Mouse (Mus musculus) thymus, adult 2 months (tissue): ENCODE measurements around the gene Pla2r1. TPM values are rescaled to one million over a fixed set of nuclear protein-coding genes. Genes with fewer than 3 reads are reported as not detected.

Experiments used
- DNase-seq: peaks from one replicate; pipeline ENCODE4 v3.0.0; 2021
- H3K27ac ChIP-seq: fragments of 200-500 bp; 2 replicates; pipeline ENCODE4 v1.5.1; 2012; ENCODE audit warnings: low read length, control low read depth; ENCODE audit not compliant: control insufficient read depth, insufficient read depth
- H3K27me3 ChIP-seq: fragments of 200-500 bp; 2 replicates; pipeline ENCODE4 v1.6.1; 2012; ENCODE audit warnings: mild to moderate bottlenecking, low read length, moderate library complexity, mixed read lengths; ENCODE audit not compliant: control insufficient read depth, insufficient read depth
- H3K36me3 ChIP-seq: fragments of 200-500 bp; 2 replicates; pipeline ENCODE4 v1.6.1; 2012; ENCODE audit warnings: mild to moderate bottlenecking, low read length, moderate library complexity; ENCODE audit not compliant: control insufficient read depth, insufficient read depth
- H3K4me1 ChIP-seq: fragments of 200-500 bp; replicated peaks from 2 replicates; pipeline ENCODE4 v1.6.1; 2012; ENCODE audit warnings: low read length; ENCODE audit not compliant: control insufficient read depth, insufficient read depth
- H3K4me3 ChIP-seq: fragments of 200-500 bp; 2 replicates; pipeline ENCODE4 v1.5.1; 2012; ENCODE audit warnings: mild to moderate bottlenecking, low read length, control low read depth, moderate library complexity; ENCODE audit not compliant: control insufficient read depth, insufficient read depth
- CTCF ChIP-seq: fragments of 200-500 bp; IDR thresholded peaks from 2 replicates; pipeline ENCODE4 v1.5.1; 2012; ENCODE audit warnings: mild to moderate bottlenecking, control low read depth, low read length, moderate library complexity, borderline replicate concordance; ENCODE audit not compliant: control insufficient read depth, poor library complexity, insufficient read depth; ENCODE audit errors: extremely low read depth
- POLR2A ChIP-seq: fragments of 200-500 bp; IDR thresholded peaks from 2 replicates; pipeline ENCODE4 v1.6.1; 2012; ENCODE audit warnings: mild to moderate bottlenecking, low read length, control low read depth, moderate library complexity; ENCODE audit not compliant: control insufficient read depth, poor library complexity, insufficient read depth; ENCODE audit errors: extremely low read depth
- WGBS: fragments of 180-500 bp; shearing (Covaris S2); methylation state at CpG from one replicate; pipeline ENCODE4 v1.1.7; 2018; 5-methylcytosine and 5-hydroxymethylcytosine counted together
- polyA plus RNA-seq: library from polyadenylated mRNA; depleted of rRNA; stranded (reverse); fragments of >200 nt; gene quantifications from 2 replicates; pipeline ENCODE4 v1.2.3, GENCODE M21; 2012

The Pla2r1 gene
- polyA plus RNA-seq, 1 experiment, result 0.47 TPM

DNA sequence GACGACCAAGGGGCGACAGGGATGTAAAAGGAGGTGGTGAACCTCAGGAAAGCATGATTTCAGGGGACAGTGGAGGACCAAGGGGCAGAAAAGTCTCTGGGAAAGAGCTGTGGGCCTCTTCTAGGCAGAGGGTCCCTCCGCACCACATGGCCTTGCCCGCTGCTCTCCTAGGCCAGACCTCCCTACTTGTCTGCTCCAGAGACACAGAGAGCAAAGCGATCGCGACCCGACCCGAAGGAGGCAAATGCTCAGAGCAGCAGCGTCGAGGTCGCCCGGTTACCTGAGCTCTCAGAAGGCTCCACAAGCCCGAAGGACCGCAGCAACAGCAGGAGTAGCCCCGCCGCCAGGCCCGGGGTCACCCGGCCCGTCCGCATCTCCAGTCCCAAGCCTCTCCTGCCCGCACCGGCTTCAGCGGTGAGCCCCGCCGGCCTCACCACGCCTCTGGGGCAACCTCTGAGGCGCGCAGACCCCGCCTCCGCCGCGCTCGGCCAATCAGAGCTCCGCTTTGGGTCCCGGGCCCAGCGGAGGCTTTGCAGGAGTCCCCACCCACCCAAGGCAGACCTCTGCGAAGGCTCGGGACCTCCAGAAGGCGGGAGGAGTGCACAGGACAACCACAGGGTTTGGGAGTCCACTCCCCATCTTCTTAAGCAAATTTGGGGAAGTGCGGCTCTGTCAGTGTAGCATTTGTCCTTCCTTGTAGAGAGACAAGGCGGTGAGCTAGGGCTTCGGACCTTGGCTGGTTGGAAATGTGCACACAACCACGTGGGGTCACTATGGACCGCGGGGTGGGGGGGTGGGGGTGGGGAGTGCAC lies 170.0 kb downstream of the Pla2r1 start, which contains the start of gene Ly75:
Gene Ly75 (minus strand): TSS at position 446 of the 812 bp plus-strand sequence.
- under 1% methylated on average over 46 of the region's 46 CpGs for WGBS
- Histone ChIP-seq H3K27ac (peak within 1 kb of the TSS; percentile 35; the same call in 1 of the 2 replicates), H3K4me3 (peak within 1 kb of the TSS; percentile 90), H3K36me3 (no peaks in the 10 kb centered on the region), H3K4me1 (peaks cover 17% of the 10 kb centered on the region), H3K27me3 (no peaks in the 10 kb centered on the region)
- TF ChIP-seq POLR2A (peak; percentile 61; the same call in 1 of the 2 replicates), CTCF (peak; percentile 20; the same call in 1 of the 2 replicates)
- peak; percentile 96 for DNase-seq

DNA sequence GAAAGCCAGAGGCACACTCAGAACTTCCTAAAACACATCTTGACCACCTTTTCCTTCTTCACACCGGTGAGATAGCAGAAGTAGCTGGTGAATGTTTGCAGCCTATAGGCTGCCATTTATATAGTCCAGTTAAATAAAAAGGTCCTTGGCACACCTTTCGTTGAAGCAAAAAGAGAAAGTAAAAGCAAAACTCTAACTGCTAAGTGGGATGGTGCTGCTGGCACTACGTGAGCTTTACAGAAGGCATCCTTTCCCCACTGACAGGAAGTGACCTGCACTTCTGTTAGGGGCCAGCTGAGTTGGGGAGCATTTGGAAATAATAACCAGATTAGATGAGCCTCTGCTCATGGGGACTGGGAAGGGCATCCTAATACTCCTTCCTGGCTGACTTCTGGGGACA lies 170.8 kb downstream of the Pla2r1 start:
- Histone ChIP-seq H3K4me1 (peaks cover 17% of the 10 kb centered on the region), H3K27me3 (no peaks in the 10 kb centered on the region), H3K36me3 (no peaks in the 10 kb centered on the region), H3K4me3 (peak overlapping the region; percentile 90), H3K27ac (peak overlapping the region; percentile 35; the same call in 1 of the 2 replicates)
- TF ChIP-seq CTCF (no peak), POLR2A (no peak)
- WGBS, result under 1% methylated on average over 3 of the region's 3 CpGs
- DNase-seq, result peak; percentile 20

DNA sequence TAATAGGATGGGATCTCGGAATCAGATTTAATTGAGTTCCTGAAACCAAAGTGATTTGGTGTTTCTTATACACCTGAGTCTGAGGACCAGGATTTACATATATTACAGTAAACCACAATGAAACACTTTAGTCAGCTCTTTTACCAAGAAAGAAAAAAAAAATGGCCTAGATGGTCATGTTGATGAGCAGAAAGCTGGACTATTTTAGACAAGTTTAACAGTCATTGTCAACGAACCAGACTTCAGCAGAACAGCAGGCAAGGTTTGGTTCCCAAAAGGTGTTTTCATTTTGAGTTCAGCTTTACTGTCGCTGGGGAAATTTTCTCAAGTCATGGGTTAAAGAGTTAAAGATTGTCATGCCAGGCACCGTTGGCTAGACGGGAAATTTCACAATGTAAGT lies 175.8 kb downstream of the Pla2r1 start:
- Histone ChIP-seq H3K36me3 (peaks cover 6% of the 10 kb centered on the region; the same call in 1 of the 2 replicates), H3K4me3 (no peak overlapping the region), H3K4me1 (peaks cover 6% of the 10 kb centered on the region), H3K27ac (peak overlapping the region; percentile 47; the same call in 1 of the 2 replicates), H3K27me3 (no peaks in the 10 kb centered on the region)
- 91% methylated on average over 5 of the region's 5 CpGs for WGBS
- TF ChIP-seq POLR2A (no peak), CTCF (no peak)
- DNase-seq, result no peak

DNA sequence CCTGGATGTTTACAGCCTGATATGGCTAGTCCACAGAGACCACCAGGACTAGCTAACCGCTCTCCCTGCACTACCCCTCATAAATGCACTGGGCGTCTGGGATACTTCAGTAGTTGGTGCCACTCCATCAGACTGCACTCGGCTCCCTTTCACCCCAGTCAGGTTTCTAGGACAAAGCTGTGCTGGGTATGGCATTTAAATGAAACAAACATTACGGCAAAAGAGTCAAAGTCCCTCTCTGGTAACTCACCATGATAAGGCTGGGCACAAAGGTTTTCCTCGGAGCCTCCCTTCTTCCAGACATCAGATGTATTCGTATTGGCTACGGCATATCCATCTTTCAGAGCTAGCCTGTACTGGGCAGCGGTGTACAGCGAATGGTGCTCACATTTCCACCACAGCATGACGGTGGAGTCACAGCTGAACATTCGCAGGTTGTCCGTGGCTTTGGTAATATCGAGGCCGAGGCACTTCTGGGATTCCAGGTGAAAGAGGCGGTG lies 177.4 kb downstream of the Pla2r1 start:
- Histone ChIP-seq H3K4me1 (0 out of 2 replicates have a peak, but pooled peaks cover 2% of the 10 kb centered on the region), H3K36me3 (peaks cover 6% of the 10 kb centered on the region; the same call in 1 of the 2 replicates), H3K4me3 (no peak overlapping the region), H3K27me3 (no peaks in the 10 kb centered on the region), H3K27ac (no peak overlapping the region)
- DNase-seq, result no peak
- TF ChIP-seq POLR2A (no peak), CTCF (no peak)
- WGBS, result 97% methylated on average over 15 of the region's 15 CpGs

DNA sequence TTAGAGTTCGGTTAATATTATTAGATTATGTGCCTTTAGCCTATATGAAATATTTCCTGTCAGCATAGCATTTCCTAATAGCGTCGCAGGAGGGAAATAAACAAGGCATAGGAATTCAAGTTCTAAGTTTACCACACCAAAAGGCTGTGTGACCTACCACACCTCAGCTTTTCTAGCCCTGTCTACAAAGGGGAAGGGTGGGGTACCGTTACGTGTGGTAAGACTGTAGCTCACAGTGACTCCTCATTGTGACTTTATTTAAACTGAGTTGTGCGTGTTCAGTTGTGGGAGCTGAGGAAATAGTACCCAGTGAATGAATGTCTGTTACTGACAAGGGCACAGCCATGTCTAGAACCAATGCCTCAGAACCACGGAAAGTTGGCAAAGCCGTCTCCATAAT lies 178.0 kb downstream of the Pla2r1 start:
- H3K36me3 ChIP-seq, result peaks cover 6% of the 10 kb centered on the region; the same call in 1 of the 2 replicates
- 0 out of 2 replicates have a peak, but pooled peaks cover 2% of the 10 kb centered on the region for H3K4me1 ChIP-seq
- H3K4me3 ChIP-seq, result no peak overlapping the region
- no peak for TF ChIP-seq POLR2A
- no peak for TF ChIP-seq CTCF
- DNase-seq, result no peak
- no peaks in the 10 kb centered on the region for H3K27me3 ChIP-seq
- H3K27ac ChIP-seq, result no peak overlapping the region
- 89% methylated on average over 8 of the region's 8 CpGs for WGBS

DNA sequence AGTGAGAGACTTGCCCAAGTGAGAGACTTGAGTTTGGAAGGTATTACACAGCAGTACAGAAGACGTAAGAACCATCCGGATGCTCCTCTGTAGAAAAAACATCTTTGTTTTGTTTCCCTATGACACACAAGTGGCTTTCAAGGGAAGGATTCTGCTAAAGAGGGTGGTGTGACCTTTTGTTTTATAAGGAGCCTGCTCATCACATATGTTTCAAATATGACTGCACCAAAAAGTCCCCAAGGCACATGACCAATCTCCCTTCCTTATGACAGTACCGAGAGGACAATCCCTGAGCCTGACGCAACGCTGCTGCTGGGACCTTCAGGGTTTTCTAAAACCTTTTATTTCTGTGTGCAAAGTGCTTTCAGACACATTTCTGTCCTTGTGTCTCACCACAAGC lies 182.9 kb downstream of the Pla2r1 start:
- TF ChIP-seq CTCF, result no peak
- no peak for TF ChIP-seq POLR2A
- no peak overlapping the region for H3K27ac ChIP-seq
- peaks cover 6% of the 10 kb centered on the region; the same call in 1 of the 2 replicates for H3K36me3 ChIP-seq
- WGBS, result 93% methylated on average over 5 of the region's 5 CpGs
- no peaks in the 10 kb centered on the region; the same call in 1 of the 2 replicates for H3K4me1 ChIP-seq
- H3K27me3 ChIP-seq, result no peaks in the 10 kb centered on the region
- no peak for DNase-seq
- H3K4me3 ChIP-seq, result no peak overlapping the region
